Mouse (Mus musculus) B cell, adult 67 days (primary cell): ENCODE results near the gene Retnlg. TPM values are rescaled to one million over a fixed set of nuclear protein-coding genes. Genes with fewer than 3 reads are reported as not detected.

Source experiments
- total RNA-seq, 2 experiments: library from RNA; stranded (reverse); gene quantifications; 4 replicates each; pipeline ENCODE4 v1.2.4; 2023

The Retnlg gene
- 1 to 10 TPM; 1.8 to 5.1 TPM for total RNA-seq

DNA sequence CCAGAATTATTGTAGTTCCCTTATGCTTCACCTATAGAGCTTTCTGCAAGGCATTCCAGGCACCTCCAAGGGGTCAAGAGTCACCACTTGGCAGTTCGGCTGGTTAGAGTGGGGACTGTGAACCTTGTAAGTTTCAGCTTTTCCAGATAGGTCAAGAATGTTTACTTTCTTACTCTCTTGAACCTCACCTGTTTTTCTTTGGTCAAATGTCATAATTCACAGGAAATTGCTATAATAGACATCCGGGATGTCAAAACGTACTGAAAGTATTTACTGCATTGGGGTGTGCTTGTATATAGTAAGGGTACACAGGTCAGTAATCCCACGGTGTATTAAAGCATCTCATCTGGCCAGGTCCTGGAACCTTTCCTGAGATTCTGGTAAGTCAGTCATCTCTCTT, at the start of gene Retnlg:
TSS of gene Retnlg (plus strand) at position 301 of the 400 bp plus-strand sequence.

DNA sequence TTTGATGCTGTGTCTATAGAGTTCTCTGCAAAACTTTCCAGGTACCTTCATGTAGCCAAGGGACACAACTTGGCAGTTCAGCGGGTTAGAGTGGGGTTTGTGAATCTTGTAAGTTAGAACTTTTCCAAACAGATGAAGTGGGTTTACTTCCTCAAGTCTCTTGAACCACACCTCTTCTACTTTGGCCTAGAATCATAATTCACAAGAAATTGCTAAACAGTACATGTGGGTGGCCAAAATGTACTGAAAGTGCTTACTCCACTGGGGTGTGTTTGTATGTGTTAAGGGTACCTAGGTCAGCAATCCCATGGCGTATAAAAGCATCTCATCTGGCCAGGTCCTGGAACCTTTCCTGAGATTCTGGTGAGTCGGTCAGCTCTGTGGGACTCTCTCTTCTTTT, 30.2 kb upstream of the Retnlg start, which contains the start of gene Retnla:
TSS of gene Retnla (plus strand) at position 286 of the 400 bp plus-strand sequence.

Other genes starting within 250 kb of the Retnlg start
- 1 to 10 TPM in 1 of 2 experiments, under 1 TPM in 1; 0.36 to 1.9 TPM for gene Trat1, start 100.6 kb upstream of the Retnlg start, total RNA-seq
- gene Retnlb, start 55.8 kb upstream of the Retnlg start, total RNA-seq: not detected
- gene Retnla, start 30.1 kb upstream of the Retnlg start, total RNA-seq: not detected
- gene Dzip3, start 121.5 kb downstream of the Retnlg start, total RNA-seq: 10 to 100 TPM; 12.3 to 18.4 TPM
- gene Cip2a, start 121.6 kb downstream of the Retnlg start, total RNA-seq: 1 to 10 TPM; 6.9 to 7.5 TPM
- not detected for gene Myh15, start 184.9 kb downstream of the Retnlg start, total RNA-seq